25 mouse cellular contexts compared by ENCODE assay signal in the genomic region with DNA sequence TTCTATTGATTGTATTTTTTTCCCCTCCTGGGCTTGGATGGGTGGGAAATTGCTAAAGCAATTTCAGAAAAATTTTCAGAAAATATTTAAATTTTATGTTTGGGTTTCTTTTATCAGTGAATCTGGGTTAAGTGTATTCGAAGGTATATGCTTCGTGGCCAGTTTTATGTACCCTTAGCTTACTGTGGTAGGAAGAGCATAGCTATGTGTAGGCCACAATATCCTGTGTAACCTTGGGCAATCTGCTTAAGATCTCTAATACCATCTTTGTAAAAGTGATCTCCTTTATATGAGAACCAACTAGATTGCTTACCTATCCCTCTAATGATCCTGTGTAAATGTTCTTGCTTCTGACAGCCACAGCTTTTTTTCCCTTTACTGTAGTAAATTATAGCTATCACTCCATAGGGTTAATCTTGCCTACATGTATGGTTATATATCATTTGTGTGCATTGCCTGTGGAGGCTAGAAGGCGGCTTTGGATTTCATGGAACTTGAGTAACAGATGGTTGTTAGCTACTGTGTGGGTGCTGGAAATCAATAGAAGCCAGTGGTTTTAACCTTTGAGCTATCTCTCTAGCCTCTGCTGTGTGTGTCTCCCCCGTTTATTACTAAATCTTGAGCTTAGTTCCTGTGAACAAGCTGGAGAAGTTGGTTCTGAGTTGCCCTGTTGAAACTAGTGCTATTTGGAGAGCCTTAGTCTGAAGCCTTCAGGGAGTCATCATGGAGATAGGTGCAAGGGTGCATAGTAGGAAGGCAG. TPM values are rescaled to one million over a fixed set of nuclear protein-coding genes. Genes with fewer than 3 reads are reported as not detected.
DNase-seq lines count a peak whose midpoint lies in the region; ATAC-seq and TF ChIP-seq lines count a peak whose summit lies in the region.
"Had no signal": no experiment of that assay in that cellular context is flagged by ENCODE, and none has a peak within 500 bp of the region (broad histone marks: within the 10 kb centered on the region; RNA-seq: fewer than 3 reads in every experiment).

No protein-coding gene starts in this region.

- DNase-seq in lung, postnatal 0 days (ENCODE audit: low spot score) = no peak
- no peak for DNase-seq in lung, adult 2 months
- no peak for DNase-seq in cerebellum, postnatal 25 days
- DNase-seq in heart, adult 9 months (ENCODE audit: low spot score in 2 of 2) = no peak
- DNase-seq: adrenal gland, postnatal 25 days; cerebellum, adult 2 months; cerebellum, postnatal 14 days; heart, postnatal 4 days; kidney, adult 8-10 months; kidney, postnatal 4 days; lung, postnatal 4 days; thymus, adult 2 months; thymus, postnatal 36 days had no signal

- no peak for ATAC-seq in intestine, postnatal 0 days
- no peak for ATAC-seq in intestine, embryonic 15.5 days
- ATAC-seq in lung, postnatal 0 days = no peak
- ATAC-seq: forebrain, embryonic 15.5 days; midbrain, embryonic 13.5 days had no signal

- TF ChIP-seq CTCF in intestine, postnatal 0 days (IDR thresholded peaks at IDR 0.05; ENCODE audit: low read depth) = no peak
- TF ChIP-seq CTCF in lung, postnatal 0 days (IDR thresholded peaks at IDR 0.05) = no peak
- TF ChIP-seq CTCF in lung, adult 2 months (IDR thresholded peaks at IDR 0.05; ENCODE audit: insufficient read depth, low read length) = no peak
- TF ChIP-seq CTCF in embryonic fibroblast, embryonic 13.5 days (IDR thresholded peaks at IDR 0.05; ENCODE audit: borderline replicate concordance, insufficient read depth, low read length) = no peak

- no peak for TF ChIP-seq POLR2A in lung, adult 2 months (IDR thresholded peaks at IDR 0.05; ENCODE audit: borderline replicate concordance, extremely low read depth, low read depth, low read length)
- no peak for TF ChIP-seq POLR2A in embryonic fibroblast, embryonic 13.5 days (IDR thresholded peaks at IDR 0.05; ENCODE audit: low read depth, low read length)

- no peak for TF ChIP-seq EP300 in lung, postnatal 0 days (IDR thresholded peaks at IDR 0.05)

- no peaks in the 10 kb centered on the region for H3K27me3 ChIP-seq in intestine, postnatal 0 days (replicated peaks; ENCODE audit: control insufficient read depth, insufficient read depth, low read length)
- H3K27me3 ChIP-seq in intestine, embryonic 15.5 days (replicated peaks) = no peaks in the 10 kb centered on the region
- H3K27me3 ChIP-seq in lung, postnatal 0 days (replicated peaks; ENCODE audit: insufficient read depth, low read length) = no peaks in the 10 kb centered on the region
- H3K27me3 ChIP-seq: forebrain, embryonic 15.5 days; hindbrain, embryonic 13.5 days; limb, embryonic 15.5 days; megakaryocyte, embryonic 14.5 days; midbrain, embryonic 13.5 days had no signal

- H3K36me3 ChIP-seq in intestine, postnatal 0 days (ENCODE audit: control insufficient read depth, insufficient read depth) = peaks cover 18% of the 10 kb centered on the region
- peaks cover 7% of the 10 kb centered on the region; the same call in 1 of the 2 replicates for H3K36me3 ChIP-seq in intestine, embryonic 15.5 days
- H3K36me3 ChIP-seq in lung, postnatal 0 days (ENCODE audit: insufficient read depth, low read length) = peaks cover 11% of the 10 kb centered on the region; the same call in 1 of the 2 replicates

- no peak overlapping the region for H3K4me2 ChIP-seq in intestine, postnatal 0 days (replicated peaks; ENCODE audit: low read depth)
- H3K4me2 ChIP-seq in intestine, embryonic 15.5 days (replicated peaks) = no peak overlapping the region
- H3K4me2 ChIP-seq in lung, postnatal 0 days (replicated peaks; ENCODE audit: low read depth, low read length) = no peak overlapping the region
- H3K4me2 ChIP-seq: forebrain, embryonic 15.5 days; hindbrain, embryonic 13.5 days; limb, embryonic 15.5 days; midbrain, embryonic 13.5 days had no signal

- no peak overlapping the region for H3K4me3 ChIP-seq in intestine, postnatal 0 days (ENCODE audit: low read depth, low read length)
- H3K4me3 ChIP-seq in intestine, embryonic 15.5 days (replicated peaks) = no peak overlapping the region
- H3K4me3 ChIP-seq in lung, postnatal 0 days (ENCODE audit: low read depth, low read length) = no peak overlapping the region
- H3K4me3 ChIP-seq in lung, adult 2 months (replicated peaks; ENCODE audit: extremely low read depth, low read depth, low read length) = no peak overlapping the region
- no peak overlapping the region for H3K4me3 ChIP-seq in embryonic fibroblast, embryonic 13.5 days (ENCODE audit: insufficient read depth, low read length)
- H3K4me3 ChIP-seq: forebrain, embryonic 10.5 days; forebrain, embryonic 15.5 days; heart, embryonic 10.5 days; hindbrain, embryonic 13.5 days; limb, embryonic 10.5 days; limb, embryonic 15.5 days; megakaryocyte, embryonic 14.5 days; midbrain, embryonic 13.5 days had no signal

- no peaks in the 10 kb centered on the region for H3K9me3 ChIP-seq in intestine, postnatal 0 days (ENCODE audit: control insufficient read depth)
- H3K9me3 ChIP-seq in intestine, embryonic 15.5 days = no peaks in the 10 kb centered on the region
- no peaks in the 10 kb centered on the region for H3K9me3 ChIP-seq in lung, postnatal 0 days (ENCODE audit: low read length)
- H3K9me3 ChIP-seq: forebrain, embryonic 10.5 days; forebrain, embryonic 15.5 days; heart, embryonic 10.5 days; hindbrain, embryonic 13.5 days; limb, embryonic 10.5 days; limb, embryonic 15.5 days; megakaryocyte, embryonic 14.5 days; midbrain, embryonic 13.5 days had no signal

- H3K9ac ChIP-seq in intestine, postnatal 0 days (ENCODE audit: low read depth, low read length) = no peak overlapping the region
- H3K9ac ChIP-seq in intestine, embryonic 15.5 days = no peak overlapping the region
- no peak overlapping the region for H3K9ac ChIP-seq in lung, postnatal 0 days (replicated peaks; ENCODE audit: low read depth)
- H3K9ac ChIP-seq: forebrain, embryonic 15.5 days; hindbrain, embryonic 13.5 days; limb, embryonic 15.5 days; midbrain, embryonic 13.5 days had no signal

- H3K4me1 ChIP-seq in intestine, postnatal 0 days (replicated peaks; ENCODE audit: control insufficient read depth, insufficient read depth, low read length) = peaks cover 2% of the 10 kb centered on the region; the same call in 1 of the 2 replicates
- peaks cover 4% of the 10 kb centered on the region; the same call in 1 of the 2 replicates for H3K4me1 ChIP-seq in intestine, embryonic 15.5 days (replicated peaks)
- H3K4me1 ChIP-seq in lung, postnatal 0 days (ENCODE audit: insufficient read depth, low read depth, low read length) = peaks cover 4% of the 10 kb centered on the region; the same call in 1 of the 2 replicates
- H3K4me1 ChIP-seq in lung, adult 2 months (ENCODE audit: control insufficient read depth, insufficient read depth, low read length) = peaks cover 33% of the 10 kb centered on the region
- H3K4me1 ChIP-seq in embryonic fibroblast, embryonic 13.5 days (ENCODE audit: control insufficient read depth, insufficient read depth, low read length) = peaks cover 24% of the 10 kb centered on the region
- H3K4me1 ChIP-seq: forebrain, embryonic 10.5 days; heart, embryonic 10.5 days; limb, embryonic 10.5 days had no signal

- peak overlapping the region; percentile 5; the same call in 1 of the 2 replicates for H3K27ac ChIP-seq in intestine, postnatal 0 days (ENCODE audit: low read depth, low read length)
- no peak overlapping the region for H3K27ac ChIP-seq in intestine, embryonic 15.5 days
- 0 out of 2 replicates have a peak overlapping the region, but pooled peaks have one; percentile 16 for H3K27ac ChIP-seq in lung, postnatal 0 days (ENCODE audit: low read length)
- peak overlapping the region; percentile 98 for H3K27ac ChIP-seq in embryonic fibroblast, embryonic 13.5 days (ENCODE audit: insufficient read depth, low read length)
- H3K27ac ChIP-seq: forebrain, embryonic 10.5 days; forebrain, embryonic 15.5 days; heart, embryonic 10.5 days; hindbrain, embryonic 13.5 days; kidney, postnatal 0 days; limb, embryonic 10.5 days; limb, embryonic 15.5 days; midbrain, embryonic 13.5 days had no signal

- 65% methylated on average over 4 of the region's 4 CpGs for WGBS in intestine, postnatal 0 days
- WGBS in intestine, embryonic 15.5 days = 86% methylated on average over 4 of the region's 4 CpGs
- 84% methylated on average over 4 of the region's 4 CpGs for WGBS in lung, postnatal 0 days
- WGBS in lung, adult 2 months = 65% methylated on average over 4 of the region's 4 CpGs

RNA-seq across cellular contexts. Expression of gene 1810013L24Rik, which starts 18.6 kb away (rescaled TPM):
- polyA plus RNA-seq in intestine, postnatal 0 days (2015; fragmentation: Nextera tagmentation; extraction: Ambion mirVana) = 14.3 and 15.1 TPM in 2 replicates
- 15.8 and 17.7 TPM in 2 replicates for polyA plus RNA-seq in intestine, embryonic 15.5 days (2015; fragmentation: Nextera tagmentation; extraction: Ambion mirVana)
- 19.7 and 20.3 TPM in 2 replicates for polyA plus RNA-seq in lung, postnatal 0 days (2015; fragmentation: Nextera tagmentation; extraction: Ambion mirVana)
- polyA plus RNA-seq in lung, adult 2 months (2012; rRNA removed) = 23.2 and 28.6 TPM in 2 replicates
- polyA plus RNA-seq in embryonic fibroblast, embryonic 13.5 days (2011; ENCODE audit: insufficient read length, low read depth, missing spikeins) = 90.7 and 102 TPM in 2 replicates

RNA-seq across cellular contexts. Expression of gene Usp7, which starts 56.4 kb away (rescaled TPM):
- polyA plus RNA-seq in intestine, postnatal 0 days (2015; fragmentation: Nextera tagmentation; extraction: Ambion mirVana) = 16.3 and 19.7 TPM in 2 replicates
- 22.6 and 25.5 TPM in 2 replicates for polyA plus RNA-seq in intestine, embryonic 15.5 days (2015; fragmentation: Nextera tagmentation; extraction: Ambion mirVana)
- polyA plus RNA-seq in lung, postnatal 0 days (2015; fragmentation: Nextera tagmentation; extraction: Ambion mirVana) = 16.5 and 17.6 TPM in 2 replicates
- polyA plus RNA-seq in lung, adult 2 months (2012; rRNA removed) = 18.6 and 29.8 TPM in 2 replicates
- 86.8 and 118 TPM in 2 replicates for polyA plus RNA-seq in embryonic fibroblast, embryonic 13.5 days (2011; ENCODE audit: insufficient read length, low read depth, missing spikeins)
